Comparison of ENCODE assay signal across 13 mouse cellular contexts in the genomic region with DNA sequence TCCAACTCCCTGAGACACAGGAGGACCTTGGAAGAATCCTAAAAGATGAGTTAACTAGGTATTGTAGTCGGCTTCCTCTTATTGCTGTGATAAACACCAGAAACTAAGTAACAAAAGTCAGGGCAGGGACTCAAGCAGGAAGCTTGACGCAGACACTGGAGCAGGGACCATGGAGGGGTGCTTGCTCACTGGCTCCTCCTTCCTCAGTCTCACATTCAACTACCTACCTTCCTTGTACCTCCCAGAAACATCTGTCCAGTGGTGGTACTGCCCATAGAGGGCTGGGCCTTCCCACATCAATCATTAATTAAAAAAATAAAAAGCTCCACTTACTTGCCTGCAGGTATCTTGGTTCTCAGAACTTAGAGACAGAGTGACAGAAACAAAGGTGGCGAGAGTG.
A peak's percentile ranks its signal among the peaks of the same experiment; 100 is the strongest.
DNase-seq lines count a peak whose midpoint lies in the region; ATAC-seq lines count a peak whose summit lies in the region.
"Had no signal": no experiment of that assay in that cellular context is flagged by ENCODE, and none has a peak within 500 bp of the region (broad histone marks: within the 10 kb centered on the region; RNA-seq: fewer than 3 reads in every experiment).

No protein-coding gene starts in this region.

- no peak overlapping the region for H3K4me3 ChIP-seq in heart, embryonic 15.5 days
- H3K4me3 ChIP-seq in neural tube, embryonic 11.5 days (ENCODE audit: low read depth, low read length) = no peak overlapping the region
- H3K4me3 ChIP-seq in hindbrain, embryonic 14.5 days (replicated peaks; ENCODE audit: low read length) = no peak overlapping the region
- no peak overlapping the region for H3K4me3 ChIP-seq in stomach, embryonic 16.5 days (replicated peaks; ENCODE audit: low read length)

- peaks cover 7% of the 10 kb centered on the region for H3K4me1 ChIP-seq in heart, embryonic 15.5 days (replicated peaks)
- peaks cover 14% of the 10 kb centered on the region; the same call in 1 of the 2 replicates for H3K4me1 ChIP-seq in neural tube, embryonic 11.5 days (ENCODE audit: control insufficient read depth, insufficient read depth, low read length)
- no peaks in the 10 kb centered on the region for H3K4me1 ChIP-seq in hindbrain, embryonic 14.5 days (replicated peaks; ENCODE audit: control insufficient read depth, insufficient read depth, low read length)
- peaks cover 13% of the 10 kb centered on the region for H3K4me1 ChIP-seq in stomach, embryonic 16.5 days (ENCODE audit: control insufficient read depth, insufficient read depth, low read length)

- no peaks in the 10 kb centered on the region for H3K9me3 ChIP-seq in heart, embryonic 15.5 days (replicated peaks)
- no peaks in the 10 kb centered on the region for H3K9me3 ChIP-seq in neural tube, embryonic 11.5 days (ENCODE audit: control insufficient read depth, low read length)
- H3K9me3 ChIP-seq in hindbrain, embryonic 14.5 days (ENCODE audit: control insufficient read depth, low read length) = no peaks in the 10 kb centered on the region
- no peaks in the 10 kb centered on the region for H3K9me3 ChIP-seq in stomach, embryonic 16.5 days (replicated peaks; ENCODE audit: control insufficient read depth, low read length)

- no peak for DNase-seq in heart, postnatal 36 days
- DNase-seq in neural tube, embryonic 11.5 days (ENCODE audit: low spot score) = no peak
- no peak for DNase-seq in neural tube, embryonic 10.5 days (ENCODE audit: extremely low spot score, low spot score)
- no peak for DNase-seq in hindbrain, embryonic 14.5 days (ENCODE audit: low spot score)
- DNase-seq in adrenal gland, adult 2 months = no peak
- DNase-seq: adrenal gland, postnatal 10 days; cerebellum, adult 11-12 months; gastrocnemius, postnatal 14 days; thymus, postnatal 14 days had no signal

- H3K27ac ChIP-seq in heart, embryonic 15.5 days = peak overlapping the region; percentile 60
- H3K27ac ChIP-seq in neural tube, embryonic 11.5 days (ENCODE audit: low read depth, low read length) = peak overlapping the region; percentile 45; the same call in 1 of the 2 replicates
- peak overlapping the region; percentile 14 for H3K27ac ChIP-seq in hindbrain, embryonic 14.5 days
- H3K27ac ChIP-seq in stomach, embryonic 16.5 days (ENCODE audit: low read length) = peak overlapping the region; percentile 26

- no peaks in the 10 kb centered on the region for H3K36me3 ChIP-seq in heart, embryonic 15.5 days
- no peaks in the 10 kb centered on the region for H3K36me3 ChIP-seq in neural tube, embryonic 11.5 days (ENCODE audit: control insufficient read depth, insufficient read depth, low read length)
- H3K36me3 ChIP-seq in hindbrain, embryonic 14.5 days (replicated peaks; ENCODE audit: control insufficient read depth, insufficient read depth) = no peaks in the 10 kb centered on the region
- H3K36me3 ChIP-seq in stomach, embryonic 16.5 days (ENCODE audit: control insufficient read depth, insufficient read depth, low read length) = no peaks in the 10 kb centered on the region

- no peaks in the 10 kb centered on the region for H3K27me3 ChIP-seq in heart, embryonic 15.5 days
- no peaks in the 10 kb centered on the region for H3K27me3 ChIP-seq in neural tube, embryonic 11.5 days (ENCODE audit: control insufficient read depth, insufficient read depth, low read length)
- H3K27me3 ChIP-seq in hindbrain, embryonic 14.5 days (ENCODE audit: control insufficient read depth, insufficient read depth, low read length) = no peaks in the 10 kb centered on the region
- H3K27me3 ChIP-seq in stomach, embryonic 16.5 days (ENCODE audit: control insufficient read depth, insufficient read depth, low read length) = no peaks in the 10 kb centered on the region

- WGBS in heart, embryonic 15.5 days = 62% methylated on average over 3 of the region's 3 CpGs
- 47% methylated on average over 3 of the region's 3 CpGs for WGBS in neural tube, embryonic 11.5 days
- WGBS in hindbrain, embryonic 14.5 days = 44% methylated on average over 3 of the region's 3 CpGs
- 57% methylated on average over 3 of the region's 3 CpGs for WGBS in stomach, embryonic 16.5 days

- ATAC-seq in heart, embryonic 15.5 days (replicated peaks; ENCODE audit: insufficient number of reproducible peaks, insufficient read depth, low FRiP score, low read depth) = no peak
- no peak for ATAC-seq in neural tube, embryonic 11.5 days (ENCODE audit: insufficient read depth, low FRiP score, low TSS enrichment)
- no peak for ATAC-seq in hindbrain, embryonic 14.5 days (ENCODE audit: low FRiP score)
- no peak for ATAC-seq in stomach, embryonic 16.5 days (ENCODE audit: insufficient read depth, low FRiP score)
- ATAC-seq in activated CD4-positive, CD25-positive, alpha-beta regulatory T cell, adult 4 months = no peak

- intact Hi-C loops in heart, postnatal 36 days (cut with DNase I) = no loop called here

- no peak overlapping the region for H3K4me2 ChIP-seq in heart, embryonic 15.5 days
- H3K4me2 ChIP-seq in neural tube, embryonic 11.5 days (ENCODE audit: low read depth) = no peak overlapping the region
- H3K4me2 ChIP-seq in hindbrain, embryonic 14.5 days (replicated peaks) = no peak overlapping the region
- H3K4me2 ChIP-seq in stomach, embryonic 16.5 days (ENCODE audit: low read depth, low read length) = no peak overlapping the region
- H3K4me2 ChIP-seq: liver, embryonic 11.5 days had no signal

- H3K9ac ChIP-seq in heart, embryonic 15.5 days = no peak overlapping the region
- no peak overlapping the region for H3K9ac ChIP-seq in neural tube, embryonic 11.5 days (ENCODE audit: low read length)
- H3K9ac ChIP-seq in hindbrain, embryonic 14.5 days = no peak overlapping the region
- H3K9ac ChIP-seq in stomach, embryonic 16.5 days (ENCODE audit: low read length) = no peak overlapping the region
